Mouse (Mus musculus) kidney, postnatal 36 days (tissue): ENCODE results near the gene Fam104a.
A peak's percentile ranks its signal among the peaks of the same experiment; 100 is the strongest.

Experiments
- DNase-seq, 2 experiments: peaks; one replicate each; pipeline ENCODE4 v3.0.0; 2021 to 2022; ENCODE audit warnings: mixed read lengths in 2 of 2

Gene Fam104a

DNA sequence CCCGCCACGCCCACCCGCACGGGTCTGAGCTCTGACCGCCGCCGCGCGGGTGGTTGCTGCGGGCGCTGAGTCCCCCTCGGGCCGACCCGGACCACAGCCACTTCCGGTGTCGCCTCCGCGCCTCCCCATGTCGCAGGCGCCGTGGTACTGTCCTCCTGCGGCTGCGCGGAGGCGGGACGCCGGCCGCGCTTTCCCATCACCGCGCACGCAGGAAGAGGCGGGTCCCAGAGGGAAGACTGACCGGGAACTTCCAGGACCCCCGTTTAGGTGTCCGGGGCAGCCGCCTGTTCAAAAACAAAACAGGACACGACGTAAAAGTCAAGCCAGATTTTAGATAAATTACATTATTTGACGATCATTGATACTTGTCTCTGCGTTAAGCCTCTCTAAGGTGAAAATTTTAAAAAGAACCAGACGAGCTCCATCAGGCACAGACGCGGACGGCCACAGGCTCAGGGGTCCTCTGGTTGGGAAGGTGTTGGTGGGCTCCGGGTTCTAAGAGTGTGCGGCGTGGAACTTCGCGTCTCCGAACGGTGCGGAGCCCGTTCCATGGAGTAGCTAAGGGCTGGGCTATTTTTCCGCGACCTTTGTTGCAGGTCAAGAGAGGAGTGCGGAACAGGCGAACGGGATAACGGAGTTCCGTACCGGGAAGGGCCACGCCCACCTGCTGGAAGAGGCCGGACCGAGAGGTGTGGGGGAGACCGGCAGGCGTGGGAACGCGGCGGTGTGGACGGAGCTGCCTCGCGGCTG is at the start of gene Fam104a, which contains the start of gene D11Wsu47e:
Gene Fam104a, minus strand, starts transcription at position 199 of the 750 bp plus-strand sequence.
Gene D11Wsu47e, plus strand, starts transcription at position 456 of the 750 bp plus-strand sequence.
- DNase-seq, result peak; percentile 96 to 97

DNA sequence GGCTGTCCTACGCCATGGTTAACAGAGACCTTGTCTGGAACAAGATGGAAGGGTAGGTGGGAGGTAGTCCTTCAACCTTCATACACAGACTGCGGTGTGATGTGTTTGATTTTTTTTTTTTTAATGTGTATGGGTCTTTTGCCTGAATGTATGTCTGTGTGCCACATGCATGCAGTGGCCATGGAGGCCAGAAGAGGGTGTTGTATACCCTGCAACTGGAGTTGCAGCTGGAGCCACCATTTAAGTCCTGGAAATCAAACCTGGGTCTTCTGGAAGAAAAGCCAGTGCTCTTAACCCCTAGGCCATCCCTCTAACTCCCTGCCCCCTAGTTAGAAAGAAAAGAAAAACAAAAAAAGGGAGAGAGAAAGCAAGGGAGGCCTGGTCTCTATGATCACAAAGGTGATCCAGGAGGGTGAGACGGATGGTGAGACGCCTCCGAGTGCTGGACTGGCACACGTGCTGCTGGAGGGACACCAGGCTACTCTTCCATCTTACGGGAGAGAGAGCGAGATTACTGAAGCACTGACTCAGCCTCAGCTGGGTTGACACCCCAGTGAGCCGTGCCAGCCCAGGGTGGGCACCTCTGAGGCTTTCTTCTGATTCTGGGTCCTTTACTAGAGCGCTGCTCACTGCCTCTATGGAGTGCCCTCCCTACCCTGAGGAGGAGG is 48.1 kb upstream of the Fam104a start:
- DNase-seq, result no peak

DNA sequence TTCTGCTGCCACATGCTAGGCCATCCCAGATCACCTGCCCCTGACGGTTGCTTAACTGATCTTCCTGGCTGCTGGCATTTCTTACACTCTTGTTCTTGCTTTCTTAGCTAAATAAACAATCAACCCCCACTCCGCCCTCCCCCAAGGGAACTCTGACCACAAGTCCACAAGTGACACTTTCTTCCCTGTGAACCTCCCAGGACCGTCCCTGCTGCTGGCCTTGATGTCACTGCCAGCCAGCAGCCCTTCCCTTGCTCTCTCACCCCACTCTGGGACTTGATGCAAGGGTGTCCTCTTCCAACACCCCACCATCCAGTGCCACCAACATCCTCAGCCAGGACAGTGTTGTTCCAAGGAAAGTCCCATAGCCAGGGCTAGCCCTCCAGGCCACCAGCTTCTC is 46.9 kb upstream of the Fam104a start:
- DNase-seq, result peak in 1 of 2 experiments; percentile 58

DNA sequence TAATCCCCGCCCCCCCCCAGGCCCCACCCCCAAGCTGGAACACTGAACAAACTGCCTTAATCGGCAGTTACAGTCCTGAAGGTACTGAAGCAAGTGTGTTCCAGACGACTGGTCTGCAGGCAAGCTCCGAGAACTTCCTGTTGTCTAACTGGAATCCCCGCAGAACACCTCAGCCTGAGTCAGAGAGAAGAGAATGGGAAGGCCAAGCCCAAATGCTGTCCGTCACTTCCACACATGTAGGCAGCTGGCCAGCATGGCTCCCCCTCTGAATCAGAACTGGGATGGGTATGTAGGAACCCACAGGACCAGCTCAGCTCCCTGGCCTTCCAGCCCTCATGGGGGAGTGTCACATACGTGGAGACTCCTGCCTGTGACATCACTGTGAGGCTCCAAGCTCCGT is 46.0 kb upstream of the Fam104a start:
- peak in 1 of 2 experiments; percentile 42 for DNase-seq

DNA sequence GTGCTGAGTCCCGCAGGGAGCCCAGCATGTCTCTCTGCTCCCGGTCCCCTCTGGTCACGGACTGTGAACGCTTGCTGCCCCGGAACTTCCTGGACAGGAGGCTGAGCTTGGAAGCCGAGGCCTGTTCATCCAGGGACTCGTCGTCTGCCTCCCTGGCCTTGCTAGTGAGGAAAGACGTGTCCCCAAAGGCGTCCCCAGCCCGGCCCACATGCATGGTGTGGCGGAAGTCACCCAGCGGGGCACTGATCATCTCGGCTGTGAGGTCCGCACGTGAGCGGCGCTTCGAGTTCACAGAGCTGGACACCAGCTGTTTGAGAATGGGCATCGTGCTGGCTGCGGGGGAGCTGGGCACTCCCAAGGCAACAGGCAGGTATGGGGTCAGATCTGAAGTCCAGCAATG is 45.3 kb upstream of the Fam104a start:
- DNase-seq, result peak in 1 of 2 experiments; percentile 42

DNA sequence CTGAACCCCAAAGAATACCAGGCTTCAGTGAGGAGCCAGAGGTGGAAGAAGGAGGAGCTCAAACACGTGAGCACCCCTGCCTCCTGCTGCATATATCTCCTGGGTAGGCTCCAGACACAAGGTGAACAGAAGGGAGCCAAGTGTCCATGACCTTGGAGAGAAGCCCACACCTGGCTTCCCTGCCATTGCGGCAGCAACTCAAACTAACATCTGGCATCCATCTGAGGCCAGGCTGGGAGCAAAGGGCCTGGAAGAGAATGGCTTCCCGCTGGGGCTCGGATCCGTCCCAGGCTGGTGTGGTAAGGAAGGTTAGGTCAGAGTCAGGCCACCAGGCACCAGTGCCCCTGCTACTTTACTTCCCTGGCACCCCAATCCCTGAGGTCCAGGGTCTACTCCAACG is 44.0 kb upstream of the Fam104a start:
- DNase-seq, result no peak

DNA sequence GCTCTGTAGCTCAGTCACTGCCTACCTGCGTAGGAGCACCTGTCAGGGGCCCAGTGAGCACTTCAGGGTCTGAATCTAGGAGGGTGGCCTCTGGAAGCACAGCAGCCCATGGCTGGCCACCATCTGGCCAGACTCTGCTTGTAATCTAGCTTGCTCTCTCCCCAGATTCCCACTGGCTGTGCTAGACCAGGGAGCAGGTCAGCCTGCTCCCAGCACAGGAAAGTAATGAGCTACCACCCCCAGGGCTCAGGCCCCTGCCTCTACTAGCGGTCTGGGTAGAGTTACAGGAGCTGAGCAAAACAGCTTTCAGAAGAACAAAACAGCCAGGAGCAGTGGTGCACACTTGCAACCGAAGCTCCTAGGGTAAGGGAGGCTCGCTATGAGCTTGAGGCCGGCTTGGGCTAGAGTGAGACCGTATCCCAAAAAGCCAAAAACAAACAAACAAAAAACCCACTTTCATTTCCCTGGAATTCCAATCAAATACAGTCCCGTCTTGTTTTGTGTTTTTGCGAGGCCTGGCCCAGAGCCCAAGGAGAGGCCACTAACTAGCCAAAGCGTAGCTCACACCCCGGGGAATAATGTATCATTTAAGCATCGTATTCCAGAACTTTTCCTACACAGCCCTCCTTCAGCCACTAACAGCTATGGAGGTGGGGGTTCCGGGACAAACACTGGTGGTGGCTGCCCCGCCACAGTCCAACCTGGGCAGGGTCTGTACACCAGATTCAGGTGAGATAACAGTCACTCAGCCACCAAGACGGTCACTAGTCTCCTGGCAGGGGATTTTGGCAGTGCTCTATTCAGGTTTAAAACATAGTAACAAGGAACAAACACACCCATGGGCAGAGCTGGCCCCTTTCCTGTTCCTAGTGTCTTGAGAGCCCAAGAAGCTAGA is 43.3 kb upstream of the Fam104a start:
- DNase-seq, result peak in 1 of 2 experiments; percentile 50

DNA sequence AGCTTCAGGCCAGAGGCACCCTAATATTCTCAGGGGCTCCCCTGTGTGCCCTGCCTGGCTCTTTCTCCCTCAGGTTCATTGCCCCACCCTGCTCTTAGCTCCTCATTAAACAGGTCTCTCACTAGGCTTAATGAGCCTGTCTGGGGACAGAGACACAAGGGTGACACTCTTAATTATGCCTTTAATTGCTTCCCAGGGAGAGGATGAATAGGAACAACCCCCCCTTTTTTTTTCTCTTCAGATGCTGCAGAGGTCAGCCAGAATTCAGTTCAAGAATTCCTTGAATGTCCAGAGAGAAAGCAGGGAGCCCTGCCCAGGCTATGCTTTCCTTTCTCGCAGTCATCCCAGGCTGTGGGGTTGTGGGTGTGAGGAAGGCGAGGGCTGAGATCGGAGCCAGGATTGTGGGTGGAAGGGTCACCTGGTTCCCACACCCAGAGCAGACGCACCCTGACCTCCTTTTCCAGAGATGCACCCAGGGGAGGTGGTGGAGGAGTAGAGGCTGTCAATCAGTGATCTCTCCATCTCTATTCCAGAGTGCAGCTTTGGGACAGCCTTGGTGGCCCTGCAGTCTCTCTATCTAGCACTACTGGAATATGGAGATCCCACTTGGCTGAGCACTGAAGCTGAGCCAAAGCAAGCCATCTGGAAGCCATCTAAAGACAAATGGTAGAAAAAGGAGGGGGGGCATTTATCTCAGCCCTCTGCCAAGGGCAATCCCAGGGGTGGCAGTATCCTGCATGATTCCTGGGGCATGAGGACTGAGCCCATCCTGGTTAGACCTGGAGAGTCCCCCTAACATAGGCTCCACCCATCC is 41.5 kb upstream of the Fam104a start:
- peak; percentile 46 for DNase-seq

DNA sequence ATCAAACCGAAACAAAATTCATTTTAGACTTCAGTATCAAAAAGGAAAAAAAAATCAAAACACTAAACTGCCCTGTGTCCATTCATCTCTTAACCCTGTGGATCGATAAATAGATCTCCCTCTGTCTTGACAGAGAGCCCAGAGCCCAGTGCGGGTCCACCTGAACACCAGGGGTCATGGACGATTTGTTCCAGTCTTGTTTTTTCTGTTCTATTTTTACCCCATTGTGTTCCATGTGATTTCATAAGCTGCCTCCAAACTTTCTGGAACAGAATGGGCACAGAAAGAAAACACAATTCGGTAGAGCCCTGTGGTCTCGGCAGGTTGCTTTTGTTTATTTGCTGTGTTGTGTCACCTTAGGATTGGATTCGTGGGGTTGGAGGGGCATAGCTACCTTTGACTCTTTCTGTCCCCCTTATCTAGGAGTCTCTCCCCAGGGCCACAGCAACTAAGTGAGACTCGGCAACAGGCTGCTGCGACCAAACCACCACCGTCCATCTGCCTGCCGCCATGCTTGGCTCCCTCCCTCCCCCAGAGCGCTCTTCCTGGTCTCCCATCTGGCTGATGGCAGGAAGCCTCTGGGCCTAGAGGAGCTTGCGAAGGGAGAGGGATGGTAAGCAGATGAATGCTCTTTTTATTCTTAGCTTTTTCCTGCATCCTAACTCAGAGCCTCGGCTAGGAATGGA is 38.6 kb upstream of the Fam104a start:
- no peak for DNase-seq

DNA sequence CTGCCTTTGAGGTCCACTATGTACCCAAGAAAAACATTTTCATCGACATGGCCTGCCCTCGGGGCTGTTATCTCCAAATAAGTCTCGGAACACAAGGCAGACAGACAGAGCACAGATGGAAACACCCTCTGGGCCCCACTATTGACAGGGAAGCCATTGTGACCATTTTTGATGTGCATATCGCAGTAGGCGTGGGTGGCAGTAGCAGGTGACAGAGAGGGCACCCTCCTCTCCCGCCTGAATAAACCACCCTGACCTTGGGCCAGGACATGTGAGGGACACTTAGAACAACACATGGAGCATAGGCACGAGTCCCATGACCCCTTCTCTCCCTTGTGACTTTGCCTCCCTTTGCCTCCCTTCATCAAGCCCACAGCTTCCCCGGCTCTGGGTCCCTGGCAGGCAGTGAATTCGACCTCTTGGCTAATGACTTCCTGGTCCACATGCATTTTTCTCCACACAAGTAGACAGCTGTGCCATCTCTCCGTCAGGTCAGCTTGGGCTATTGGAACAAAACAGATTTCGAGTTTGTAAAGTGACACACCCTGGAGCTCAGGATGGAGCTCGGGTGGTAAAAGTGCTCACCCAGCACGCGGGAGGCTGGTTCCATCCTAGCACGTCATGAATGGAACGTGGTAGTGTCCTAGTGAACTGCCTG is 33.9 kb upstream of the Fam104a start:
- DNase-seq, result no peak

DNA sequence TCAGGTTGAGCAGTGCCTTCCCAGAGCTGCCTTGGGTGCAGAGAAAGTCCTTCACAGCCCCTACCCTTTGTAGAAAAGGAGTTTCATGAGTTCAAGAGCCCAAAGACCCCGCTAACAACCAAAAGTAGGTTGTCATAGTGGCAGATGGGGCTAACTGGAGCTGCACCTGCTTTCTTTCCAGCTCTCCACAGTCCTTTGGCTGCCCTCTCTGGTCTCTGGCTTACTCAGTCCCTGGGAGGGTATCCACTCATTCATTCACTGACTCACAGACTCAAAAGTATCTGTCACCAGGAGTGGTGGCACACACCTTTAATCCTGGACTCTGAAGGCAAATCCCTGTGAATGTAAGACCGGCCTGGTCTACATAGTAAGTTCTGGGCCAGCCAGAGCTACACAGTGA is 32.2 kb upstream of the Fam104a start:
- DNase-seq, result no peak

DNA sequence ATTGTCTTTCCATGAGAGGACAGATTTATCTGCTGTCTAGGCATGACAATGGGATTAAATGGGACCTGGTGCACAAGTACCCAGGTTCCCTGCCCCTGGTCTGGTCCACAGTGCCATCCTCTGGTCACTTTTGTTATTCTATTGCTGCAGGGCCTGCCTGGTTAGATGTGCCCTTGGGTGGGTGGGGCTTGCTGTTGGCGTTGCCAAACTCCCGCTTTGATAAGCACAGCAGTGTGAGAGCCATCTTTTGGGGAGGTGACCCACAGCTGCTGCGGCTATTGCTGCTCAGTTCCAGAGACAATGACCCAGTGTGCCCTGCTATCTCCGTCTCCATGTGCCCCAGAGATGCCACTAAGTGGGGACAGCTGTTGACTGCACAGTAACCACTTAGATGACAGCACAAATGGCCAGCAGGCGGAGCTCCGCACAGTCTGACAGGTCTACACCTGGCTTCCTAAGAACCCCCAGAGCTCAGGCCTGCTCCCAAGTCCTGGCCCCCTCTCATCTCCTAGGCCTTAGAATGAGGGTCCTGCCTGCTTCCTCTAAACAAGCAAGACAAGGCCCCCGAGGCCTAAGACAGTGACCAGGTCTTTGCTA is 31.2 kb upstream of the Fam104a start:
- DNase-seq, result no peak

DNA sequence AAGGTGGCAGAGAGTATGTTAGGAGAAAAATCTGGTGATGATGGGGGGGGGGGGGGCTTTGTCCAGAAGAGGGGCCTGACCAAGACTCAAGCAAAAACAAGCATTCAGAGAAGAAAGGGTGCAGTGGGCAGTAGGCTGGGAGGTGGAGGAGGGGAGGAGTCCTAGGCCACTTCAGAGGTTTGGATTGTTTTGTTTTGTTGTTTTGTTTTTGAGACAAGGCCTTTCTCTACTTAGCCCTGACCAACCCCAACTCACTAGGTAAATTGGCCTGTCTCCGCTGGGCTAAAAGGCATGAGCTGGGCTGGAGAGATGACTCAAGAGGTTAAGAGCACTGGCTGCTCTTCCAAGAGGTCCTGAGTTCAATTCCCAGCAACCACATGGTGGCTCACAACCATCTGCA is 27.1 kb upstream of the Fam104a start:
- DNase-seq, result no peak

DNA sequence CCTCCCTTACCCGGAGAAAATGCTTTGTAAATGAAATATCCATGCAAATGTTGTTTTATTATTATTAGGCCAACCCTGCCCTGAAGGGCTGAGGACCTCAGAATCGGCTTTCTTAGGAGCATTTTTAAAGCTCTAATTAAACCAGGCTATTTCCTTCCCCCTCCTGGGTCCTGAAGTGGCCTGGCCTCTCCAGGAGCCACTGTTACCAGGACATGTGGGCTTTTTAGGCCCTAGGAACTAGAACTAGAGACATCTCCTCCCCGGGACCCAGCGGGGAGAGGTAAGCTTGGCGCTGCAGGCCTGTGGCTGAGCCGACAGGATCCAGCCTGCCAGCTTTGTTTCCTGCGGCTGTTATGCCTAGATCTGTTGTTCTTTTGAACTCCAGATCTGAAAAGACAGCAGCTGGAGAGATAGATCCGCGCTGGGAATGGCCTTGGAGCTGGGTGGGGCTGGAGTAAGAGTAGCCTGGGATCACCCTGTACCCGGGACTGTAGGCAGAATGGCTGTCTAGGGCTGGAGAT is 26.4 kb upstream of the Fam104a start:
- DNase-seq, result peak in 1 of 2 experiments; percentile 34

DNA sequence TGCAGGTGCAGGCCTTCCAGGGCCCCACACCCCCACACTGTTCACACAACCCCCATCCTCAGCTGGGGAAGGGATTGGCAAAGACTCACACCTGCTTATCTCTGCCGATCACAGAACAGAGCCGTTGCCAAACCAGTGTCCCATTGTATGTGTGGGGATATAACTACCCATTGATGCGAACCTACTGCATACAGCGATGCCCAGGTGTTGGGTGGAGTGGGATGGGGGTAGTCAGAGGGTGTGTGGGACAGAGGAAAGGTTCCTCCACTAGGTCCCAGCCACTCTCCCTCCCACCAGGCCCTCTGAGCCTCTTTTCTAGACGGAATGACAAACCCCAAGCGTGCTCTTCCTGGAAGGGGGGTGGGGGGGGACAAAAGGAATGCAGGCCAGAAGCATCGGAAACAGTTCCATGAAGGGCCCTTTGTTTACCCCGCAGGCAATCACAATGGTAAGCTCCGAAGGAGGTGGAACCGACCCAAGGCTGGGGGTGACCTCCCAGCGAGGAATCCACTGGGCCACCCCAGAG is 25.8 kb upstream of the Fam104a start, which contains the start of gene Cpsf4l:
Gene Cpsf4l, minus strand, starts transcription at position 287 of the 526 bp plus-strand sequence.
- DNase-seq, result peak in 1 of 2 experiments; percentile 33

DNA sequence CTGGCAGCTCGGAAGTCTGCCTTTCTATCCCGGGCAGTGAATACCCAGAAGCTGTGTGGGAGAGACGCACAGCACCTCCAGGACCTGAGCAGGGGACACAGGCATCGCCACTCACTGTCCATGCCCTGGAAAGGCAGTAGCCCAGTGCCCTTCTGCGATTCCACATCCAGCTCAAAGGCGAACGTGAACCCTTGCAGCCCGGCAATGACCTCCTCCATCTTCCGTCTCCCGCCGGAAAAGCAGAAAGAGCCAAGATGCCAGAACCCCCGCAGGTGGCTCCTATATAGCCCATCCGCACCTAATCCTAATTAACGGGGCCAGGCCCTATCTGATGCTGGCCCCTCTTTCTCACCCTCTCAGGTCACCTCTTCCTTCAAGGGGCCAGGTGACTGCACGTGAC is 25.3 kb upstream of the Fam104a start:
- DNase-seq, result no peak

DNA sequence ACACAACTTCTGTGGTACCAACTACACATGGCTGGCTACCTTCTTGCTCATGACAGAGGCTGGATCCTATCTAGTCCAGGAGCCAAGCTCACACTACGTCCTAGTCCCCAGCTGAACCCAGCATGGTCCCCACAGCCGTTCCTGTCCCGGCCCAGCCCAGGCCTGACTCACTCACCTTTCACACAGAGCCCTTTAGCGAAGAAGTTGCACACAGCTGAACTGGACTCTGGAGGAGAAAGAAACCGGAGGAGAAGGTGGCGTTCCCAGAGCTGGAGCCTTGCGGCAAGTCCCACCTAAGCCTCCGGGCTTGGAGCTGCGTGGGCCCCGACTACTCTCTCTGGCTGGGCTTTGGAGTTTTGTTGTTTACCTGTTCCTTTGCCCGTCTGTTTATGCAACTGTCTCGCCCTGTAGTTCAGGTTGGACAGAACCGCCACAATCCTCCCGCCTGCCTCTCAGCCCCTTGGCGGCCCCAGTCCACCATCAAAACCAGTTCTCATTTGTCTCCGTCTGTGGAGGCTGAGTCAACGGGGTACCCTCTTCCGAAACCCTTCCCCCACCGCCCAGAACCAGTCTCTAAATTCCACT is 24.8 kb upstream of the Fam104a start:
- no peak for DNase-seq

DNA sequence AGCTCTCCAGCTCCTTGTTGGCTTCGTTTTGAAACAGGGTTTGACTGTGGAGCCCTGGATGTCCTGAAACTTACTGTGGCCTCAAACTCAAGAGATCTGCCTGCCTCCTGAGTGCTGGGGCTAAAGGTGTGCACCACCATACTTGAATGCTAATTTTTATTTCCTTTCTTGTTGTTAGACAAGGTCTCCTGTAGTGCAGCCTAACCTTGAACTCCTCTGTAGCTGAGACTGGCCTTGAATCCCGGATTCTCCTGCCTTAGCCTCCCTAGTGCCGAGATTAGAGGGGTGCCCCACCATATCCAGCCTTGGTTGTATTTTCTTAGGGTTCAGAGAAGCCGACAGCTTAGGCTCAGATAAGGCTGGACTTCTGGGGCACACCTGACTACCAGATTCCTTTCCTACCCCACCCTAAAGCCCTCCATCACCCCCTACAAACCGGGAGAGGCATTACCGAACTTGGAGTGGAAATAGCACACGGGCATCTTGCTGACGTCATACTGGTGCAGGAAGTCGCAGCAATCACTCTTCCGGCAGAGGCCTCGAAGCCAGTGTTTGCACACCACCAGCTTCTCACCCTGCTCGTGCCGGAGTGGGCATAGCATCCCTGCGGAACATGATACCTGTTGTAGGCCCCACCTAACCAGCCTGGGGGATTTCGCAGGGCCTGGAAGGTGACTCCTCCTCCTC is 22.2 kb upstream of the Fam104a start:
- no peak for DNase-seq

DNA sequence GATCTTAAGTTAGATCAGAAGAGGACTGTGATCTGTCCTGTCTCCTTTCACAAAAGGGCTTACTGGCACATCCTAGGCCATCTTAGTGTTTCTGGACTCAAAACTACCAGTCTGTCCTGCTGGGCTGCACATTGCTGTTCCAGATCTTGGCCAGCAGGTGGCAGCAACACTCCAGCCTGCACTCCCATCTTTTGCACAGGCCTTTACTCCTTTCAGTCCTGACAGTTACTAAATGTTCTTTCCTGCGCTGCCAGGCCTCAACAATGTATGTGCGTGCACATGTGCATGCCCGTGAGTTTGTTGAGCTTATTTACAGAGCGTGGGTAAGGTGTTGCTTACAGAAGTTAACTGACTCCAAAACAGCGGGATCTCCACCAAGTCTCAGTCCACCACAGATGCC is 19.8 kb upstream of the Fam104a start:
- DNase-seq, result peak; percentile 67 to 80
